Mouse (Mus musculus): ENCODE measurements around the gene Pxmp2. TPM values are rescaled to one million over a fixed set of nuclear protein-coding genes. Genes with fewer than 3 reads are reported as not detected.

Pxmp2 gene
- polyA plus RNA-seq, 1 experiment from 2014 or later = 13.3 TPM

Other genes with a start within 250 kb of the Pxmp2 start
- gene Gm17655, start 213.7 kb downstream of the Pxmp2 start, polyA plus RNA-seq (2014; fragmentation: Nextera tagmentation; extraction: Ambion mirVana) = 5.2 and 8.2 TPM in 2 replicates
- 0.46 and 0.74 TPM in 2 replicates for gene Gm35315, start 191.8 kb downstream of the Pxmp2 start, polyA plus RNA-seq (2014; fragmentation: Nextera tagmentation; extraction: Ambion mirVana)
- 0.28 and 0.41 TPM in 2 replicates for gene Plcxd1, start 186.2 kb downstream of the Pxmp2 start, polyA plus RNA-seq (2014; fragmentation: Nextera tagmentation; extraction: Ambion mirVana)
- gene Gtpbp6, start 178.0 kb downstream of the Pxmp2 start, polyA plus RNA-seq (2014; fragmentation: Nextera tagmentation; extraction: Ambion mirVana) = 23.9 and 24.7 TPM in 2 replicates
- 5.8 and 6.4 TPM in 2 replicates for gene Zfp605, start 176.1 kb downstream of the Pxmp2 start, polyA plus RNA-seq (2014; fragmentation: Nextera tagmentation; extraction: Ambion mirVana)
- 74.2 and 84.5 TPM in 2 replicates for gene Chfr, start 150.3 kb downstream of the Pxmp2 start, polyA plus RNA-seq (2014; fragmentation: Nextera tagmentation; extraction: Ambion mirVana)
- gene Golga3, start 109.5 kb downstream of the Pxmp2 start, polyA plus RNA-seq (2014; fragmentation: Nextera tagmentation; extraction: Ambion mirVana) = 17.9 and 19.7 TPM in 2 replicates
- gene Ankle2, start 55.2 kb downstream of the Pxmp2 start, polyA plus RNA-seq (2014; fragmentation: Nextera tagmentation; extraction: Ambion mirVana) = 37.5 and 43.7 TPM in 2 replicates
- gene Pgam5, start 16.3 kb downstream of the Pxmp2 start, polyA plus RNA-seq (2014; fragmentation: Nextera tagmentation; extraction: Ambion mirVana) = 90.4 and 97.6 TPM in 2 replicates
- gene Pole, start 120 bp upstream of the Pxmp2 start, polyA plus RNA-seq (2014; fragmentation: Nextera tagmentation; extraction: Ambion mirVana) = 39.4 and 39.6 TPM in 2 replicates
- 0.88 and 0.92 TPM in 2 replicates for gene P2rx2, start 57.0 kb upstream of the Pxmp2 start, polyA plus RNA-seq (2014; fragmentation: Nextera tagmentation; extraction: Ambion mirVana)
- not detected in 2 replicates for gene Lrcol1, start 58.5 kb upstream of the Pxmp2 start, polyA plus RNA-seq (2014; fragmentation: Nextera tagmentation; extraction: Ambion mirVana)
- 11.3 and 14.9 TPM in 2 replicates for gene Fbrsl1, start 162.3 kb upstream of the Pxmp2 start, polyA plus RNA-seq (2014; fragmentation: Nextera tagmentation; extraction: Ambion mirVana)

Measured in midbrain, embryonic 11.5 days (tissue).